Mouse (Mus musculus): ENCODE measurements around the gene Tspan5. TPM values are rescaled to one million over a fixed set of nuclear protein-coding genes. Genes with fewer than 3 reads are reported as not detected.

Gene Tspan5
- total and polyA plus RNA-seq, 2 experiments from 2014 or later: 99.4 to 156 TPM

- ATAC-seq (ENCODE audit: low FRiP score): no peak
- no peaks in the 10 kb centered on the region for H3K36me3 ChIP-seq (ENCODE audit: insufficient read depth, low read length)
- no peaks in the 10 kb centered on the region for H3K27me3 ChIP-seq (ENCODE audit: insufficient read depth, low read length)
- H3K4me2 ChIP-seq (ENCODE audit: low read depth, low read length, poor library complexity, severe bottlenecking): no peak overlapping the region
- no peaks in the 10 kb centered on the region for H3K9me3 ChIP-seq (ENCODE audit: low read length)
- H3K9ac ChIP-seq (replicated peaks; ENCODE audit: low read length, poor library complexity, severe bottlenecking): no peak overlapping the region
- 70% methylated on average over 8 of the region's 8 CpGs for WGBS
- peaks cover 3% of the 10 kb centered on the region for H3K4me1 ChIP-seq (ENCODE audit: insufficient read depth, low read length)
- no peak for TF ChIP-seq CTCF (IDR thresholded peaks at IDR 0.05)
- H3K4me3 ChIP-seq (ENCODE audit: low read depth, low read length): no peak overlapping the region
- no peak overlapping the region for H3K27ac ChIP-seq (ENCODE audit: low read depth, low read length)
- no peak for DNase-seq (ENCODE audit: low spot score)
Observed at GRCm38 (mm10) chr3:138826243-138826800, 84.3 kb downstream of the Tspan5 start.

GRCm38 (mm10) chr3:138832827-138833517 lies 91.0 kb downstream of the Tspan5 start:
- DNase-seq (ENCODE audit: low spot score) (peak; percentile 64), ATAC-seq (ENCODE audit: low FRiP score) (no peak; the same call in 1 of the 2 replicates)
- Histone ChIP-seq H3K4me3 (ENCODE audit: low read depth, low read length) (no peak overlapping the region), H3K27ac (ENCODE audit: low read depth, low read length) (no peak overlapping the region), H3K4me1 (ENCODE audit: insufficient read depth, low read length) (no peaks in the 10 kb centered on the region), H3K36me3 (ENCODE audit: insufficient read depth, low read length) (no peaks in the 10 kb centered on the region), H3K27me3 (ENCODE audit: insufficient read depth, low read length) (no peaks in the 10 kb centered on the region), H3K9me3 (ENCODE audit: low read length) (no peaks in the 10 kb centered on the region), H3K9ac (replicated peaks; ENCODE audit: low read length, poor library complexity, severe bottlenecking) (no peak overlapping the region), H3K4me2 (ENCODE audit: low read depth, low read length, poor library complexity, severe bottlenecking) (no peak overlapping the region)
- no peak for TF ChIP-seq CTCF (IDR thresholded peaks at IDR 0.05)
- WGBS: 86% methylated on average over 9 of the region's 9 CpGs

- ATAC-seq (ENCODE audit: low FRiP score) (no peak), DNase-seq (ENCODE audit: low spot score) (no peak)
- WGBS: 91% methylated on average over 11 of the region's 11 CpGs
- Histone ChIP-seq H3K27me3 (ENCODE audit: insufficient read depth, low read length) (no peaks in the 10 kb centered on the region), H3K27ac (ENCODE audit: low read depth, low read length) (no peak overlapping the region), H3K36me3 (ENCODE audit: insufficient read depth, low read length) (no peaks in the 10 kb centered on the region), H3K4me2 (ENCODE audit: low read depth, low read length, poor library complexity, severe bottlenecking) (no peak overlapping the region), H3K4me3 (ENCODE audit: low read depth, low read length) (no peak overlapping the region), H3K9ac (replicated peaks; ENCODE audit: low read length, poor library complexity, severe bottlenecking) (no peak overlapping the region), H3K9me3 (ENCODE audit: low read length) (no peaks in the 10 kb centered on the region), H3K4me1 (ENCODE audit: insufficient read depth, low read length) (no peaks in the 10 kb centered on the region)
- TF ChIP-seq CTCF (IDR thresholded peaks at IDR 0.05): no peak
Observed at GRCm38 (mm10) chr3:138834174-138834573, 92.2 kb downstream of the Tspan5 start.

- Histone ChIP-seq H3K27ac (ENCODE audit: low read depth, low read length) (no peak overlapping the region), H3K4me2 (ENCODE audit: low read depth, low read length, poor library complexity, severe bottlenecking) (no peak overlapping the region), H3K9me3 (ENCODE audit: low read length) (no peaks in the 10 kb centered on the region), H3K36me3 (ENCODE audit: insufficient read depth, low read length) (no peaks in the 10 kb centered on the region), H3K4me1 (ENCODE audit: insufficient read depth, low read length) (peaks cover 10% of the 10 kb centered on the region; the same call in 1 of the 2 replicates), H3K9ac (replicated peaks; ENCODE audit: low read length, poor library complexity, severe bottlenecking) (no peak overlapping the region), H3K27me3 (ENCODE audit: insufficient read depth, low read length) (no peaks in the 10 kb centered on the region), H3K4me3 (ENCODE audit: low read depth, low read length) (no peak overlapping the region)
- WGBS: 71% methylated on average over 5 of the region's 5 CpGs
- no peak for DNase-seq (ENCODE audit: low spot score)
- TF ChIP-seq CTCF (IDR thresholded peaks at IDR 0.05): peak; percentile 48
- no peak for ATAC-seq (ENCODE audit: low FRiP score)
Observed at GRCm38 (mm10) chr3:138836937-138837336, 94.9 kb downstream of the Tspan5 start.

DNA sequence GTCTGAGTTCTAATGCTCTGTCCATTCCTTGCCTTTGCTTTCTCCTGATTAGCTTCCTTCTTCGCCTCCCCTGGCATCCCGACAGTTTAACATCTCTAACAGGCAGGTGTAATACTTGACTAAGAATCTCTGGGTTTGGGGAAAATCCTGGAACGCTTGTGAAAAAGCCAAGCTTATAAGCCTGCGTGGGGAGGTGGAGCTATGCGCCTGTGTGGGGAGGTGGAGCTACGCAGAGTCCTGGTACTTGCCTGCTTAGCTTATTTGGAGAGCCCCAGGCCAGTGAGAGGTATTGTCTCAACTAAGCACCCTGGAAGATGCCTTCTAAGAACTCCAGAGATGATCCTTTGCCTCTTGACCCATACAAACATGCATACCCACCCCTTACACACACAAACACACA lies 95.7 kb downstream of the Tspan5 start:
- Histone ChIP-seq H3K27ac (ENCODE audit: low read depth, low read length) (no peak overlapping the region), H3K27me3 (ENCODE audit: insufficient read depth, low read length) (no peaks in the 10 kb centered on the region), H3K36me3 (ENCODE audit: insufficient read depth, low read length) (no peaks in the 10 kb centered on the region), H3K4me2 (ENCODE audit: low read depth, low read length, poor library complexity, severe bottlenecking) (no peak overlapping the region), H3K4me1 (ENCODE audit: insufficient read depth, low read length) (peaks cover 10% of the 10 kb centered on the region; the same call in 1 of the 2 replicates), H3K9me3 (ENCODE audit: low read length) (no peaks in the 10 kb centered on the region), H3K9ac (replicated peaks; ENCODE audit: low read length, poor library complexity, severe bottlenecking) (no peak overlapping the region), H3K4me3 (ENCODE audit: low read depth, low read length) (no peak overlapping the region)
- TF ChIP-seq CTCF (IDR thresholded peaks at IDR 0.05): no peak
- ATAC-seq (ENCODE audit: low FRiP score) (no peak), DNase-seq (ENCODE audit: low spot score) (no peak)
- WGBS: 80% methylated on average over 6 of the region's 6 CpGs

- Histone ChIP-seq H3K4me3 (ENCODE audit: low read depth, low read length) (no peak overlapping the region), H3K9me3 (ENCODE audit: low read length) (no peaks in the 10 kb centered on the region), H3K4me1 (ENCODE audit: insufficient read depth, low read length) (peaks cover 10% of the 10 kb centered on the region; the same call in 1 of the 2 replicates), H3K27me3 (ENCODE audit: insufficient read depth, low read length) (no peaks in the 10 kb centered on the region), H3K4me2 (ENCODE audit: low read depth, low read length, poor library complexity, severe bottlenecking) (no peak overlapping the region), H3K27ac (ENCODE audit: low read depth, low read length) (no peak overlapping the region; the same call in 1 of the 2 replicates), H3K36me3 (ENCODE audit: insufficient read depth, low read length) (no peaks in the 10 kb centered on the region), H3K9ac (replicated peaks; ENCODE audit: low read length, poor library complexity, severe bottlenecking) (no peak overlapping the region)
- ATAC-seq (ENCODE audit: low FRiP score): no peak
- WGBS: 80% methylated on average over 6 of the region's 6 CpGs
- DNase-seq (ENCODE audit: low spot score): no peak
- no peak for TF ChIP-seq CTCF (IDR thresholded peaks at IDR 0.05)
Observed at GRCm38 (mm10) chr3:138839656-138840055, 97.7 kb downstream of the Tspan5 start.
